Mouse (Mus musculus): ENCODE measurements around the gene Ehf. TPM values are rescaled to one million over a fixed set of nuclear protein-coding genes. Genes with fewer than 3 reads are reported as not detected.

The Ehf gene
- polyA plus RNA-seq, 1 experiment from 2014 or later: 32.2 TPM

- Histone ChIP-seq H3K4me2 (no peak overlapping the region), H3K27ac (no peak overlapping the region), H3K4me3 (replicated peaks) (no peak overlapping the region), H3K27me3 (replicated peaks) (no peaks in the 10 kb centered on the region), H3K9me3 (no peaks in the 10 kb centered on the region), H3K36me3 (no peaks in the 10 kb centered on the region), H3K9ac (no peak overlapping the region), H3K4me1 (no peaks in the 10 kb centered on the region)
- 76% methylated on average over 2 of the region's 2 CpGs for WGBS
- ATAC-seq (ENCODE audit: insufficient read depth, low FRiP score, low read depth): no peak
Measured at GRCm38 (mm10) chr2:103274803-103275202, 28.3 kb downstream of the Ehf start.

GRCm38 (mm10) chr2:103274270-103274669, 28.8 kb downstream of the Ehf start:
- Histone ChIP-seq H3K27me3 (replicated peaks) (no peaks in the 10 kb centered on the region), H3K9ac (no peak overlapping the region), H3K9me3 (no peaks in the 10 kb centered on the region), H3K27ac (no peak overlapping the region), H3K4me3 (replicated peaks) (no peak overlapping the region), H3K36me3 (no peaks in the 10 kb centered on the region), H3K4me2 (no peak overlapping the region), H3K4me1 (no peaks in the 10 kb centered on the region)
- 78% methylated on average over 1 of the region's 1 CpGs for WGBS
- no peak for ATAC-seq (ENCODE audit: insufficient read depth, low FRiP score, low read depth)

GRCm38 (mm10) chr2:103271481-103271880, 31.6 kb downstream of the Ehf start:
- Histone ChIP-seq H3K9me3 (no peaks in the 10 kb centered on the region), H3K4me2 (no peak overlapping the region), H3K4me1 (no peaks in the 10 kb centered on the region), H3K27me3 (replicated peaks) (no peaks in the 10 kb centered on the region), H3K4me3 (replicated peaks) (no peak overlapping the region), H3K36me3 (no peaks in the 10 kb centered on the region), H3K27ac (no peak overlapping the region), H3K9ac (no peak overlapping the region)
- WGBS: 79% methylated on average over 8 of the region's 8 CpGs
- ATAC-seq (ENCODE audit: insufficient read depth, low FRiP score, low read depth): no peak

GRCm38 (mm10) chr2:103270556-103271160, 32.4 kb downstream of the Ehf start:
- 69% methylated on average over 5 of the region's 5 CpGs for WGBS
- H3K9me3 ChIP-seq: no peaks in the 10 kb centered on the region
- H3K36me3 ChIP-seq: no peaks in the 10 kb centered on the region
- H3K27ac ChIP-seq: no peak overlapping the region
- H3K9ac ChIP-seq: no peak overlapping the region
- H3K4me2 ChIP-seq: no peak overlapping the region
- H3K27me3 ChIP-seq (replicated peaks): no peaks in the 10 kb centered on the region
- no peak for ATAC-seq (ENCODE audit: insufficient read depth, low FRiP score, low read depth)
- no peak overlapping the region for H3K4me3 ChIP-seq (replicated peaks)
- no peaks in the 10 kb centered on the region for H3K4me1 ChIP-seq

- H3K36me3 ChIP-seq: no peaks in the 10 kb centered on the region
- 88% methylated on average over 4 of the region's 4 CpGs for WGBS
- no peak overlapping the region for H3K4me3 ChIP-seq (replicated peaks)
- no peak for ATAC-seq (ENCODE audit: insufficient read depth, low FRiP score, low read depth)
- H3K9ac ChIP-seq: no peak overlapping the region
- H3K4me1 ChIP-seq: no peaks in the 10 kb centered on the region
- no peaks in the 10 kb centered on the region for H3K9me3 ChIP-seq
- H3K27me3 ChIP-seq (replicated peaks): no peaks in the 10 kb centered on the region
- no peak overlapping the region for H3K4me2 ChIP-seq
- H3K27ac ChIP-seq: no peak overlapping the region
Measured at GRCm38 (mm10) chr2:103239086-103239485, 64.0 kb downstream of the Ehf start.

- H3K4me2 ChIP-seq: no peak overlapping the region
- 95% methylated on average over 2 of the region's 2 CpGs for WGBS
- no peak for ATAC-seq (ENCODE audit: insufficient read depth, low FRiP score, low read depth)
Measured at GRCm38 (mm10) chr2:103226781-103227180, 76.3 kb downstream of the Ehf start.

GRCm38 (mm10) chr2:103220871-103221270, 82.2 kb downstream of the Ehf start:
- no peak overlapping the region for H3K27ac ChIP-seq
- 81% methylated on average over 2 of the region's 2 CpGs for WGBS
- H3K4me1 ChIP-seq: no peaks in the 10 kb centered on the region
- no peak overlapping the region for H3K4me2 ChIP-seq
- no peak overlapping the region for H3K9ac ChIP-seq
- no peaks in the 10 kb centered on the region for H3K27me3 ChIP-seq (replicated peaks)
- H3K36me3 ChIP-seq: no peaks in the 10 kb centered on the region
- ATAC-seq (ENCODE audit: insufficient read depth, low FRiP score, low read depth): no peak
- H3K4me3 ChIP-seq (replicated peaks): no peak overlapping the region
- H3K9me3 ChIP-seq: no peaks in the 10 kb centered on the region

More at GRCm38 (mm10) chr2:103226781-103227180, 76.3 kb downstream of the Ehf start:
- Histone ChIP-seq H3K9me3 (no peaks in the 10 kb centered on the region), H3K9ac (no peak overlapping the region), H3K36me3 (no peaks in the 10 kb centered on the region), H3K4me3 (replicated peaks) (no peak overlapping the region), H3K27me3 (replicated peaks) (no peaks in the 10 kb centered on the region), H3K4me1 (no peaks in the 10 kb centered on the region), H3K27ac (no peak overlapping the region)

GRCm38 (mm10) chr2:103218323-103218722, 84.8 kb downstream of the Ehf start:
- Histone ChIP-seq H3K27ac (no peak overlapping the region), H3K9ac (no peak overlapping the region), H3K4me2 (no peak overlapping the region), H3K9me3 (no peaks in the 10 kb centered on the region), H3K27me3 (replicated peaks) (no peaks in the 10 kb centered on the region), H3K36me3 (no peaks in the 10 kb centered on the region), H3K4me3 (replicated peaks) (no peak overlapping the region), H3K4me1 (no peaks in the 10 kb centered on the region)
- 80% methylated on average over 4 of the region's 4 CpGs for WGBS
- ATAC-seq (ENCODE audit: insufficient read depth, low FRiP score, low read depth): no peak

- H3K4me2 ChIP-seq: no peak overlapping the region
- H3K27ac ChIP-seq: no peak overlapping the region
- H3K9me3 ChIP-seq: no peaks in the 10 kb centered on the region
- H3K36me3 ChIP-seq: no peaks in the 10 kb centered on the region
- H3K27me3 ChIP-seq (replicated peaks): no peaks in the 10 kb centered on the region
- H3K4me3 ChIP-seq (replicated peaks): no peak overlapping the region
- no peaks in the 10 kb centered on the region for H3K4me1 ChIP-seq
- 94% methylated on average over 4 of the region's 4 CpGs for WGBS
- no peak overlapping the region for H3K9ac ChIP-seq
- ATAC-seq (ENCODE audit: insufficient read depth, low FRiP score, low read depth): no peak
Measured at GRCm38 (mm10) chr2:103215801-103216200, 87.3 kb downstream of the Ehf start.

GRCm38 (mm10) chr2:103214861-103215260, 88.2 kb downstream of the Ehf start:
- Histone ChIP-seq H3K36me3 (no peaks in the 10 kb centered on the region), H3K9me3 (no peaks in the 10 kb centered on the region), H3K4me1 (no peaks in the 10 kb centered on the region), H3K4me2 (no peak overlapping the region), H3K27me3 (replicated peaks) (no peaks in the 10 kb centered on the region), H3K27ac (no peak overlapping the region), H3K4me3 (replicated peaks) (no peak overlapping the region), H3K9ac (no peak overlapping the region)
- 74% methylated on average over 8 of the region's 8 CpGs for WGBS
- no peak for ATAC-seq (ENCODE audit: insufficient read depth, low FRiP score, low read depth)

- ATAC-seq (ENCODE audit: insufficient read depth, low FRiP score, low read depth): no peak
- Histone ChIP-seq H3K27me3 (replicated peaks) (no peaks in the 10 kb centered on the region), H3K4me1 (no peaks in the 10 kb centered on the region), H3K9me3 (no peaks in the 10 kb centered on the region), H3K4me3 (replicated peaks) (no peak overlapping the region), H3K27ac (no peak overlapping the region), H3K4me2 (no peak overlapping the region), H3K36me3 (no peaks in the 10 kb centered on the region), H3K9ac (no peak overlapping the region)
- WGBS: 79% methylated on average over 1 of the region's 1 CpGs
Measured at GRCm38 (mm10) chr2:103213547-103213946, 89.5 kb downstream of the Ehf start.

All from stomach, embryonic 15.5 days (tissue).